Mouse (Mus musculus): ENCODE results near the gene Lonrf3. TPM values are rescaled to one million over a fixed set of nuclear protein-coding genes. Genes with fewer than 3 reads are reported as not detected.

The Lonrf3 gene
- polyA plus RNA-seq, 1 experiment from 2014 or later = 0.55 TPM

DNA sequence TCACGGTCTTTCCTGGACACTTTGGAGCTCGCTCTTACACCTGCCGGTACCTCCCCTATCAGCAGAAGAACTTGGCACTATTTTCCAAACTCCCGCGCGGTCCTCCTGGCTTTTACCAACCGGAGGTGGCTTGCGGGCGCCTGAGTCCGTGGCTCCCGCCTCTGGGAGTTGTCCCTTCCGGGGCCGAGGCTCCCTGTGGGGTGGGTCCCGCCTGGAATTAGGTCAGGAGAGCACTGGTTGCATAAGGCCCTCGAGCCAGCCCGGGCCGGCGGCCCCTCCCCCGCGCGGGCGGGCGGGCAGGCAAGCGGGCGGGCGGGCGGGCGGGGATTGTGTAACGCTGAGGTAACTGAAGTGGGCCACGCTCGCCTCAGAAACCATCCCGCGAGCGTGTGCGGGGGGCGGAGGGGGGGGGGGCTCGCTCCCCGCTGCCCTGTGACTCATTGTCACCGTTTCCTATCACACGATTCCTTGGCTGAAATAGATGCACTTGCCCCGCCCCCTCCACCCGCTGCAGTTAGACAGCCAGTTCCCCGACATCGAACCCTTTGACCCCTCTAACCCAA is 1.8 kb downstream of the Lonrf3 start:
- WGBS = 19% methylated on average over 27 of the region's 44 CpGs
- H3K36me3 ChIP-seq (ENCODE audit: control insufficient read depth, insufficient read depth, low read length) = no peaks in the 10 kb centered on the region
- DNase-seq (ENCODE audit: low spot score) = peak; percentile 68
- peak; percentile 89 for ATAC-seq (ENCODE audit: low FRiP score, low TSS enrichment)
- H3K4me3 ChIP-seq (ENCODE audit: low read depth, low read length) = peak overlapping the region; percentile 46
- no peak overlapping the region for H3K27ac ChIP-seq (replicated peaks)
- no peaks in the 10 kb centered on the region for H3K9me3 ChIP-seq (ENCODE audit: control insufficient read depth, low read length)
- peak overlapping the region; percentile 66 for H3K4me2 ChIP-seq (replicated peaks; ENCODE audit: low read depth)
- H3K9ac ChIP-seq (ENCODE audit: low read length) = 0 out of 2 replicates have a peak overlapping the region, but pooled peaks have one; percentile 13
- no peaks in the 10 kb centered on the region for H3K4me1 ChIP-seq (replicated peaks; ENCODE audit: control insufficient read depth, insufficient read depth)
- H3K27me3 ChIP-seq (ENCODE audit: control insufficient read depth, insufficient read depth, low read length) = no peaks in the 10 kb centered on the region
- TF ChIP-seq EP300 (optimal IDR thresholded peaks at IDR 0.05) = no peak
- no peak for TF ChIP-seq CTCF (IDR thresholded peaks at IDR 0.05; ENCODE audit: low read depth)

GRCm38 (mm10) chrX:36352446-36352845 is 24.3 kb downstream of the Lonrf3 start:
- no peaks in the 10 kb centered on the region for H3K4me1 ChIP-seq (replicated peaks; ENCODE audit: control insufficient read depth, insufficient read depth)
- WGBS = 45% methylated on average over 3 of the region's 3 CpGs
- ATAC-seq (ENCODE audit: low FRiP score, low TSS enrichment) (no peak), DNase-seq (ENCODE audit: low spot score) (peak; percentile 15)
- no peaks in the 10 kb centered on the region for H3K9me3 ChIP-seq (ENCODE audit: control insufficient read depth, low read length)
- no peak overlapping the region for H3K4me2 ChIP-seq (replicated peaks; ENCODE audit: low read depth)
- H3K27ac ChIP-seq (replicated peaks) = no peak overlapping the region
- TF ChIP-seq CTCF (IDR thresholded peaks at IDR 0.05; ENCODE audit: low read depth) = peak; percentile 60
- TF ChIP-seq EP300 (optimal IDR thresholded peaks at IDR 0.05) = no peak
- H3K36me3 ChIP-seq (ENCODE audit: control insufficient read depth, insufficient read depth, low read length) = no peaks in the 10 kb centered on the region
- H3K4me3 ChIP-seq (ENCODE audit: low read depth, low read length) = no peak overlapping the region
- H3K27me3 ChIP-seq (ENCODE audit: control insufficient read depth, insufficient read depth, low read length) = no peaks in the 10 kb centered on the region
- H3K9ac ChIP-seq (ENCODE audit: low read length) = no peak overlapping the region

DNA sequence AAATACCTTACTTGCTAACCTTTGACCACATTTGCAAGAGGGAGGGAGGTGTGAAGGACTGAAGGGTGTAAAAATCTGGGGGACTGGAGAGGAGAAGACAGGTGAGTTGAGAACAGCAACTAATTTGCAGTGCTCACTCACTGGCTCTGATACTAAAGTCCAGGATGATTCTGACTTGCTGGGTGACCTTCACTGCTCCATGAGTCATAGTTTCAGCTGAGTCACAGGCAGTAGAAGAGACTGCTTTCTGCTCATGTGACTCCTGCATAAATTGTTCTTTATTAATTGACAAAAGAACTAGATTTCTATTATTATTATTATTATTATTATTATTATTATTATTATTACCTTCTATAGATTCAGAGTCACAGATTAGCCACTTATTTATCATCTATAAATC is 57.2 kb downstream of the Lonrf3 start:
- Histone ChIP-seq H3K4me2 (replicated peaks; ENCODE audit: low read depth) (no peak overlapping the region), H3K27me3 (ENCODE audit: control insufficient read depth, insufficient read depth, low read length) (no peaks in the 10 kb centered on the region), H3K9ac (ENCODE audit: low read length) (no peak overlapping the region), H3K27ac (replicated peaks) (no peak overlapping the region), H3K36me3 (ENCODE audit: control insufficient read depth, insufficient read depth, low read length) (no peaks in the 10 kb centered on the region), H3K4me1 (replicated peaks; ENCODE audit: control insufficient read depth, insufficient read depth) (no peaks in the 10 kb centered on the region), H3K4me3 (ENCODE audit: low read depth, low read length) (no peak overlapping the region), H3K9me3 (ENCODE audit: control insufficient read depth, low read length) (no peaks in the 10 kb centered on the region)
- ATAC-seq (ENCODE audit: low FRiP score, low TSS enrichment) (peak; percentile 67; the same call in 1 of the 2 replicates), DNase-seq (ENCODE audit: low spot score) (peak; percentile 18)
- TF ChIP-seq EP300 (optimal IDR thresholded peaks at IDR 0.05) (no peak), CTCF (IDR thresholded peaks at IDR 0.05; ENCODE audit: low read depth) (no peak)

DNA sequence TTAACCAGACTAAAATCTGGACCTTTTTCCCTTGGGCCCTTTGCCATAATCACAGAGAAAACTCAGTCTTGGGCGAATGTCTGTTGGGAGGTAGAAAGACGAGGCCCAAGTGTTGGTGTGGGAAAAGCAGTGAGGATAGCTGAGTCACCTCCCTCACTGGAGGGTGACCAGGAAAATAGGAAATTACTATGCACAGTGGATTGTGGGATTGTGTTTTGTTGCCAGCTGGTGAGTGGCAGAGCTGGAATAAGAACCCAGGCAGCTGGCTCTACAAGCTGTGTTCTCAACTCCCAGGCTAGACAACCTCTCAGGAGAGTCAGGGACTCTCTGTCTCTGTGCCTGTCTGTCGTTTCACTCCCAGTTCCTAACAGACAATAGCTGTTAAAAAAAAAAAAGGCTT is 61.8 kb downstream of the Lonrf3 start:
- Histone ChIP-seq H3K36me3 (ENCODE audit: control insufficient read depth, insufficient read depth, low read length) (no peaks in the 10 kb centered on the region), H3K27ac (replicated peaks) (no peak overlapping the region), H3K27me3 (ENCODE audit: control insufficient read depth, insufficient read depth, low read length) (no peaks in the 10 kb centered on the region), H3K9ac (ENCODE audit: low read length) (no peak overlapping the region), H3K4me1 (replicated peaks; ENCODE audit: control insufficient read depth, insufficient read depth) (no peaks in the 10 kb centered on the region), H3K4me3 (ENCODE audit: low read depth, low read length) (no peak overlapping the region), H3K4me2 (replicated peaks; ENCODE audit: low read depth) (no peak overlapping the region), H3K9me3 (ENCODE audit: control insufficient read depth, low read length) (no peaks in the 10 kb centered on the region)
- TF ChIP-seq CTCF (IDR thresholded peaks at IDR 0.05; ENCODE audit: low read depth) (no peak), EP300 (optimal IDR thresholded peaks at IDR 0.05) (no peak)
- no peak for DNase-seq (ENCODE audit: low spot score)
- ATAC-seq (ENCODE audit: low FRiP score, low TSS enrichment) = no peak
- 38% methylated on average over 3 of the region's 3 CpGs for WGBS

GRCm38 (mm10) chrX:36390503-36390902 is 62.4 kb downstream of the Lonrf3 start:
- DNase-seq (ENCODE audit: low spot score) = peak; percentile 17
- no peak overlapping the region for H3K27ac ChIP-seq (replicated peaks)
- H3K4me2 ChIP-seq (replicated peaks; ENCODE audit: low read depth) = no peak overlapping the region
- peak; percentile 92 for ATAC-seq (ENCODE audit: low FRiP score, low TSS enrichment)
- no peak for TF ChIP-seq CTCF (IDR thresholded peaks at IDR 0.05; ENCODE audit: low read depth)
- H3K4me3 ChIP-seq (ENCODE audit: low read depth, low read length) = no peak overlapping the region
- H3K9me3 ChIP-seq (ENCODE audit: control insufficient read depth, low read length) = no peaks in the 10 kb centered on the region
- no peaks in the 10 kb centered on the region for H3K4me1 ChIP-seq (replicated peaks; ENCODE audit: control insufficient read depth, insufficient read depth)
- H3K9ac ChIP-seq (ENCODE audit: low read length) = no peak overlapping the region
- WGBS = 51% methylated on average over 2 of the region's 2 CpGs
- H3K27me3 ChIP-seq (ENCODE audit: control insufficient read depth, insufficient read depth, low read length) = no peaks in the 10 kb centered on the region
- no peaks in the 10 kb centered on the region for H3K36me3 ChIP-seq (ENCODE audit: control insufficient read depth, insufficient read depth, low read length)

DNA sequence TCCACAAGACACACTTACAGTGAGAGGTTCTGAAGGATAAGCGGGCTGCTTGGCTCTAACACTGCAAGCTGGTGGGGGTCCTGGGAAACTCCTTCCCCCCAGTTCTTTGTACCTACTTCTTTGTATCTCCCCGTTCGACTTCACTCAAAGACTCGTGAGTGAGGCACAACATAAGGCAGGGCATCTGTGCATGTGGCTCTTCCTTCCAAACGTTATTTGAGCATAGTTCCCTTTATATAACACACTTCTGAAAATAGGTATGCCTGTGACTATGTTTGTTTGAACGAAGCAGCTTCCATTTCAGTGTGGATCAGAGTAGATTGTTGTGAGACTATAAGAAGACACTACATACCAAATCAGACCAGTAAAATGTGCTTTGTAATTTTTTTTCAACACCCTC is 64.5 kb downstream of the Lonrf3 start:
- no peaks in the 10 kb centered on the region for H3K27me3 ChIP-seq (ENCODE audit: control insufficient read depth, insufficient read depth, low read length)
- no peaks in the 10 kb centered on the region for H3K9me3 ChIP-seq (ENCODE audit: control insufficient read depth, low read length)
- DNase-seq (ENCODE audit: low spot score) (no peak), ATAC-seq (ENCODE audit: low FRiP score, low TSS enrichment) (no peak)
- no peaks in the 10 kb centered on the region for H3K36me3 ChIP-seq (ENCODE audit: control insufficient read depth, insufficient read depth, low read length)
- H3K4me3 ChIP-seq (ENCODE audit: low read depth, low read length) = no peak overlapping the region
- no peak overlapping the region for H3K27ac ChIP-seq (replicated peaks)
- H3K4me2 ChIP-seq (replicated peaks; ENCODE audit: low read depth) = no peak overlapping the region
- H3K9ac ChIP-seq (ENCODE audit: low read length) = no peak overlapping the region
- TF ChIP-seq CTCF (IDR thresholded peaks at IDR 0.05; ENCODE audit: low read depth) (no peak), EP300 (optimal IDR thresholded peaks at IDR 0.05) (no peak)
- 72% methylated on average over 6 of the region's 6 CpGs for WGBS
- H3K4me1 ChIP-seq (replicated peaks; ENCODE audit: control insufficient read depth, insufficient read depth) = no peaks in the 10 kb centered on the region

Data from stomach, postnatal 0 days (tissue).